Mouse (Mus musculus): ENCODE data around the gene Kirrel3. TPM values are rescaled to one million over a fixed set of nuclear protein-coding genes. Genes with fewer than 3 reads are reported as not detected.

Kirrel3 gene
- polyA plus RNA-seq, 1 experiment from 2014 or later, result 1.3 TPM

DNA sequence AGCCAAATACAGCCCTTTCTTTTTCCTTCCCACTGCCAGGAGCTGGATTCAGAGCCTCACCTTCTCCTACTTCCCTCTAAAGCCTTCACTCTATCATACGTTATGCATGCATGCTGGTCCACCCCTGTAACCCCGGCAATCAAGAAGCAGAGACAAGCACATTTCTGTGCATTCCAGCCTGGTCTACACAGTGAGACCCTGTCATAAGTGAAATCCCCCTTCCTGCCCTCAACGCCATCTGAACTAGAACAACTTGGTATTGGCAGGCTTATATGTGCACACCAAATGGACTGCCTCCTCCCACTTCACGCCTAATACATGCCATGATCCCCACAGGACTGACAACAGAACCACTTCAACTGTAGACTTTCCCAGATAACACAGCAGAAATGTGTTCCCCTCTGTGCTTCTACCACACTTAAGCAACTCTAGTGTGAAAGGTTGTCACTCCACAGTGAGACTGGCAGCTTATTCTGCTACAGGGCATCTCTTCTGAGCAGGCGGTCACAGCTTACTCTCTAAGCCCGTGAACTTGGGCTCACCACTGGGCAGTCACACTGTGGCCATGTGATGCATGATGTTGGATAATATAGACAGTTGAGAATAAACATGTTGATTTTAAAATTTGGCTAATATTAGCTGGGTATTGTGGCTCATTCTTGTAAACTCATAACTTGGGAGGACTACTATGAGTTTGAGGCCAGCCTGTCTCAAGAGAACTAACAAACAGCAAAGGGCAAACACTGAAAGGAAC is 565.2 kb downstream of the Kirrel3 start:
- H3K4me1 ChIP-seq (replicated peaks), result peaks cover 34% of the 10 kb centered on the region
- H3K27ac ChIP-seq (ENCODE audit: poor library complexity, severe bottlenecking), result no peak overlapping the region
- H3K4me2 ChIP-seq, result no peak overlapping the region
- H3K9me3 ChIP-seq (replicated peaks), result no peaks in the 10 kb centered on the region
- WGBS, result 77% methylated on average over 6 of the region's 6 CpGs
- H3K36me3 ChIP-seq, result peaks cover 42% of the 10 kb centered on the region
- H3K9ac ChIP-seq, result no peak overlapping the region
- no peak for ATAC-seq (ENCODE audit: insufficient number of reproducible peaks, low FRiP score)
- H3K4me3 ChIP-seq, result no peak overlapping the region
- H3K27me3 ChIP-seq (replicated peaks), result 0 out of 2 replicates have a peak, but pooled peaks cover 19% of the 10 kb centered on the region

- Histone ChIP-seq H3K4me2 (no peak overlapping the region), H3K4me1 (replicated peaks) (peaks cover 29% of the 10 kb centered on the region), H3K4me3 (no peak overlapping the region), H3K36me3 (peaks cover 42% of the 10 kb centered on the region), H3K9me3 (replicated peaks) (no peaks in the 10 kb centered on the region), H3K27me3 (replicated peaks) (0 out of 2 replicates have a peak, but pooled peaks cover 19% of the 10 kb centered on the region), H3K27ac (ENCODE audit: poor library complexity, severe bottlenecking) (no peak overlapping the region), H3K9ac (no peak overlapping the region)
- 50% methylated on average over 4 of the region's 4 CpGs for WGBS
- no peak for ATAC-seq (ENCODE audit: insufficient number of reproducible peaks, low FRiP score)
Observed at GRCm38 (mm10) chr9:35051666-35052065, 566.0 kb downstream of the Kirrel3 start.

DNA sequence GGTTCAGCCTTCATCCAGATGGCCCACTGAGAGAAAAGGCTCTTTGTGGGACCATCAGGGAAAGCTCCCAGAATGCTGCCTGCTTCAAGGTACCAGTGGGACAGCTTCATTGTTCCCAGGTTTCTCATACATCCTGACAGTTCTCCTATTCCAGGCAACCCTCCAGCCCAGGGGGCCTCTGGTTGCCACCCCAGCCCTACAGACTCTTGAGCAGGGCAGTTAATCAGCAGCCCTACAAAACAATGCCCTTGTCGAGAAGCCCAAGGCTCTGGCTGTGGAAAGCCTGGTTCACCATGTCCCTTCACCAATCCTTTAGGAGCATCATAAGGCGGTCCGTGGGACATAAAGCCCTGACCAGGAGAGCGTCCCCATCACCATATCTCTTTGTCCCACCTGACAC is 567.0 kb downstream of the Kirrel3 start:
- H3K27ac ChIP-seq (ENCODE audit: poor library complexity, severe bottlenecking), result no peak overlapping the region
- H3K4me1 ChIP-seq (replicated peaks), result peaks cover 29% of the 10 kb centered on the region
- H3K4me2 ChIP-seq, result no peak overlapping the region
- H3K9ac ChIP-seq, result no peak overlapping the region
- H3K9me3 ChIP-seq (replicated peaks), result no peaks in the 10 kb centered on the region
- peaks cover 35% of the 10 kb centered on the region for H3K36me3 ChIP-seq
- H3K4me3 ChIP-seq, result no peak overlapping the region
- WGBS, result 78% methylated on average over 4 of the region's 4 CpGs
- no peak for ATAC-seq (ENCODE audit: insufficient number of reproducible peaks, low FRiP score)
- H3K27me3 ChIP-seq (replicated peaks), result 0 out of 2 replicates have a peak, but pooled peaks cover 16% of the 10 kb centered on the region

DNA sequence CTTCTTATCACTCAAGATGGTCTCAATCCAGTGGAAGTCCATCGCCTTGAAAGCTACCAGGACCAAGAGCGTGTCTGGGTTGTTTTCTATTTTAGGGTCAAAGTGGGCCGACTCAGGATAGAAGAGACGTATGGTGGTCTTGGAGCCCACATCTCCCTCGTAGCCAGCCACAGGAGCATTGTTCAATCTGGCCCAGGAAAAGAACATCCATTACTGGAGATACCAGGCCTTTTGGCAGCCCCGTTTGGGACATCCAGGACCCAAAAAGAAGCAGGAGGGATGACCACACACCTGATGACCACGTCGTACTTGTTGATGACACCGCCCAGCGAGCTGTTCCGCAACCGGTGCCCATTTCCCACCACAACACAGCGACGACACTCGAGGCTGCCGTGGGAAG is 567.4 kb downstream of the Kirrel3 start:
- H3K9ac ChIP-seq, result no peak overlapping the region
- no peak overlapping the region for H3K4me2 ChIP-seq
- H3K36me3 ChIP-seq, result peaks cover 31% of the 10 kb centered on the region
- H3K4me1 ChIP-seq (replicated peaks), result peaks cover 29% of the 10 kb centered on the region
- H3K4me3 ChIP-seq, result no peak overlapping the region
- no peak for ATAC-seq (ENCODE audit: insufficient number of reproducible peaks, low FRiP score)
- H3K9me3 ChIP-seq (replicated peaks), result no peaks in the 10 kb centered on the region
- H3K27me3 ChIP-seq (replicated peaks), result 0 out of 2 replicates have a peak, but pooled peaks cover 15% of the 10 kb centered on the region
- H3K27ac ChIP-seq (ENCODE audit: poor library complexity, severe bottlenecking), result no peak overlapping the region
- WGBS, result 89% methylated on average over 16 of the region's 16 CpGs

- WGBS, result 94% methylated on average over 3 of the region's 3 CpGs
- H3K4me1 ChIP-seq (replicated peaks), result peaks cover 29% of the 10 kb centered on the region
- 0 out of 2 replicates have a peak, but pooled peaks cover 15% of the 10 kb centered on the region for H3K27me3 ChIP-seq (replicated peaks)
- ATAC-seq (ENCODE audit: insufficient number of reproducible peaks, low FRiP score), result no peak
- H3K27ac ChIP-seq (ENCODE audit: poor library complexity, severe bottlenecking), result no peak overlapping the region
- no peaks in the 10 kb centered on the region for H3K9me3 ChIP-seq (replicated peaks)
- H3K36me3 ChIP-seq, result peaks cover 29% of the 10 kb centered on the region
- no peak overlapping the region for H3K4me3 ChIP-seq
- H3K9ac ChIP-seq, result no peak overlapping the region
- no peak overlapping the region for H3K4me2 ChIP-seq
Observed at GRCm38 (mm10) chr9:35053669-35054068, 568.0 kb downstream of the Kirrel3 start.

GRCm38 (mm10) chr9:35055528-35056330 is 570.0 kb downstream of the Kirrel3 start:
- no peak overlapping the region for H3K4me3 ChIP-seq
- peaks cover 24% of the 10 kb centered on the region for H3K36me3 ChIP-seq
- no peak overlapping the region for H3K9ac ChIP-seq
- no peaks in the 10 kb centered on the region for H3K9me3 ChIP-seq (replicated peaks)
- H3K4me2 ChIP-seq, result no peak overlapping the region
- H3K27me3 ChIP-seq (replicated peaks), result 0 out of 2 replicates have a peak, but pooled peaks cover 6% of the 10 kb centered on the region
- peaks cover 27% of the 10 kb centered on the region for H3K4me1 ChIP-seq (replicated peaks)
- WGBS, result 77% methylated on average over 11 of the region's 11 CpGs
- no peak for ATAC-seq (ENCODE audit: insufficient number of reproducible peaks, low FRiP score)
- H3K27ac ChIP-seq (ENCODE audit: poor library complexity, severe bottlenecking), result no peak overlapping the region

DNA sequence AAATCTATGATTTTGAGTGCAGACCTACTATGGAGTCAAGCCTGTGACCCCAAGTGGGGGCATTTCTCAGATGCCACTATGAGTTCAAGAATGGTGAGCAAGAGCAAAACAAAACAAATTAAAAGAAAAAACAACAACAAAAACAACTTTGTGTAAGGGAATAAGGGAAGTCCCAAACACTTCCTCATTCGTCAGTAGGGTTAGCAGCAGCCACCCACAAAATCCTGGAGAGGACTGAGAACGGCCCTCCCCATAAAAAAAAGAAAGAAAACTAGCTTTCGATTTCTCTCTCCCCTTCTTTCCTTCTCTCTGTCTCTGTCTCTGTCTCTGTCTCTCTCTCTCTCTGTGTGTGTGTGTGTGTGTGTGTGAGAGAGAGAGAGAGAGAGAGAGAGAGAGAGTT is 570.9 kb downstream of the Kirrel3 start:
- Histone ChIP-seq H3K9ac (no peak overlapping the region), H3K36me3 (peaks cover 24% of the 10 kb centered on the region), H3K9me3 (replicated peaks) (no peaks in the 10 kb centered on the region), H3K4me1 (replicated peaks) (peaks cover 22% of the 10 kb centered on the region), H3K27me3 (replicated peaks) (0 out of 2 replicates have a peak, but pooled peaks cover 6% of the 10 kb centered on the region), H3K4me3 (no peak overlapping the region), H3K4me2 (no peak overlapping the region), H3K27ac (ENCODE audit: poor library complexity, severe bottlenecking) (no peak overlapping the region)
- ATAC-seq (ENCODE audit: insufficient number of reproducible peaks, low FRiP score), result no peak
- 92% methylated on average over 3 of the region's 3 CpGs for WGBS

DNA sequence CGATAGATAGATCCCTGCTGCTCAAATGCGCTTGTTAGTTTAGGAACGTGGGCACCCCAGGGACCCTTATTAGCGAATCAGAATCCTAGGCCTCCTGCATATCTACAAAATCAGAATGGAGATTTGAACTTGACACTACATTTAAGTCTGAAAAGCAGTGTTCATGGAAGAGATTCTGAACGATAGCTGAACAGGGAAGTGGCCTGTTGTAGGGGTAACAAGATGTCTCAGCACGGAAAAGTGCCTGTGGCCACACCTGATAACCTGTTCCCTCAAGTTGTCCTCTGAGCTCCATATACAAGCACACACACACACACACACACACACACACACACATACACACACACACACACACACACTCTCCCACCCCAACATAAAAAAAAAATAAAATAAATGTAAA is 571.9 kb downstream of the Kirrel3 start:
- no peak overlapping the region for H3K4me2 ChIP-seq
- no peak overlapping the region for H3K4me3 ChIP-seq
- no peak overlapping the region for H3K9ac ChIP-seq
- peaks cover 17% of the 10 kb centered on the region for H3K4me1 ChIP-seq (replicated peaks)
- 0 out of 2 replicates have a peak, but pooled peaks cover 6% of the 10 kb centered on the region for H3K27me3 ChIP-seq (replicated peaks)
- no peaks in the 10 kb centered on the region for H3K9me3 ChIP-seq (replicated peaks)
- peaks cover 21% of the 10 kb centered on the region for H3K36me3 ChIP-seq
- no peak for ATAC-seq (ENCODE audit: insufficient number of reproducible peaks, low FRiP score)
- no peak overlapping the region for H3K27ac ChIP-seq (ENCODE audit: poor library complexity, severe bottlenecking)
- WGBS, result 80% methylated on average over 6 of the region's 6 CpGs

- 0 out of 2 replicates have a peak, but pooled peaks cover 6% of the 10 kb centered on the region for H3K27me3 ChIP-seq (replicated peaks)
- no peak overlapping the region for H3K4me3 ChIP-seq
- peaks cover 16% of the 10 kb centered on the region for H3K36me3 ChIP-seq
- no peak overlapping the region for H3K27ac ChIP-seq (ENCODE audit: poor library complexity, severe bottlenecking)
- no peak overlapping the region for H3K9ac ChIP-seq
- WGBS, result 84% methylated on average over 4 of the region's 4 CpGs
- H3K9me3 ChIP-seq (replicated peaks), result no peaks in the 10 kb centered on the region
- H3K4me2 ChIP-seq, result no peak overlapping the region
- no peak for ATAC-seq (ENCODE audit: insufficient number of reproducible peaks, low FRiP score)
- H3K4me1 ChIP-seq (replicated peaks), result peaks cover 11% of the 10 kb centered on the region
Observed at GRCm38 (mm10) chr9:35058186-35058585, 572.5 kb downstream of the Kirrel3 start.

DNA sequence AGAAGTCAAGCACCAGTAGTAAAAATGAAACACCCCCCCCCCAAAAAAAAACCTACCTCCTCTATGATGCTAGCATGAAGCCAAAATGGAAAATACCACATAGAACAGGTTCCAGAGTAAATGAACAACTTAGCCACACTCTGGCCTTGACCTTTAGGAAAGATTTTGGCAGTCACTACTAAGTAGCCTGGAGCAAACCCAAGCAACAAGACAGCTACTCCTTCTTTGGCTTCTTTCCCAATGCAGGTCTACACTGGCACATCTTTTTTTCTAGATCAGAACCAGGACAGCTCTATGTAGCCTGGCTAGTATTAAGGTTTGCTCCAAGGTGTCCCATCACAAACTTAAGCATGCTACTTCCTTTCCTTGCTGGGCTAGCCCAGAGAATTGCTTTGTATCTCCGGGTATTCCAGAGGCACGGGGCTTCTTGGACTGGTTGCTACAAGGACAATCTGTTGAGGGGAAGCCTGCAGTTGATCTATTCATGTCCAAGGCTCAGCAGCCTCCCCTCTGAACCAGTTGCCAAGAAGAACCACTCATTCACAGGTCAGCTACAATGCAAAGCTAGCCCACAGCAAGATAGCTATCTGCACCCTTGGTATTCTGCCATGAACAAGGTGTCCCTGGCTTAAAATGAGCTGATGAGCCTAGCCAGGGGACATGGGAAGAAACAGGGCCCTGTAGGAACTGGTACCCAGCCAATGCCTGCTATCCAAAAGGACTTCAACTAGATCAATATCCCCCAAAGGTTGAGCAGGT is 573.1 kb downstream of the Kirrel3 start:
- H3K4me1 ChIP-seq (replicated peaks), result peaks cover 9% of the 10 kb centered on the region
- H3K9me3 ChIP-seq (replicated peaks), result no peaks in the 10 kb centered on the region
- peaks cover 11% of the 10 kb centered on the region; the same call in 1 of the 2 replicates for H3K36me3 ChIP-seq
- H3K27me3 ChIP-seq (replicated peaks), result 0 out of 2 replicates have a peak, but pooled peaks cover 6% of the 10 kb centered on the region
- no peak overlapping the region for H3K27ac ChIP-seq (ENCODE audit: poor library complexity, severe bottlenecking)
- H3K4me2 ChIP-seq, result no peak overlapping the region
- ATAC-seq (ENCODE audit: insufficient number of reproducible peaks, low FRiP score), result no peak
- H3K9ac ChIP-seq, result no peak overlapping the region
- H3K4me3 ChIP-seq, result no peak overlapping the region
- WGBS, result 81% methylated on average over 2 of the region's 2 CpGs

All from heart, embryonic 12.5 days (tissue).